Mouse (Mus musculus): ENCODE data around the gene Zfp1.
A peak's percentile ranks its signal among the peaks of the same experiment; 100 is the strongest.

The Zfp1 gene

DNA sequence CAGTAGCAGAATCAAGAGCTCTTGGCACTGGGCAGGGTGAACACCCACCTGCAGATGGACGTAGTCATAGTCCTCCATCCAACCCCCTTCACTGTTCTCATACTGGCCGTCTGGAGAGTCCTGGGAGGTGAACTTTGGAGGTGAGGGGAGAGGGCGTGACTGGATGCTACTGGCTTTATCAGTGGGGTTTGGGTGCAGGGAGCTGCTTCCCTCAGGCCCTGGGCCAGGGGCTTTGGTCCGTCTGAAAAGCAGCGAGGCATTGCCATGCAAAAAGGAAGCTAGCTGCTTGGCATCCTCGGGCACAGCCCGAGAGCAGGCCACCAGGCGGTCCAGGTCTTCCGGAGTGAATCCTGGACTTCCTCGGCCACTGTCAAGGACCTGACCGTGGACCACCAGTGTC, 70.1 kb downstream of the Zfp1 start:
- DNase-seq (ENCODE audit: low read depth, low spot score): no peak

DNA sequence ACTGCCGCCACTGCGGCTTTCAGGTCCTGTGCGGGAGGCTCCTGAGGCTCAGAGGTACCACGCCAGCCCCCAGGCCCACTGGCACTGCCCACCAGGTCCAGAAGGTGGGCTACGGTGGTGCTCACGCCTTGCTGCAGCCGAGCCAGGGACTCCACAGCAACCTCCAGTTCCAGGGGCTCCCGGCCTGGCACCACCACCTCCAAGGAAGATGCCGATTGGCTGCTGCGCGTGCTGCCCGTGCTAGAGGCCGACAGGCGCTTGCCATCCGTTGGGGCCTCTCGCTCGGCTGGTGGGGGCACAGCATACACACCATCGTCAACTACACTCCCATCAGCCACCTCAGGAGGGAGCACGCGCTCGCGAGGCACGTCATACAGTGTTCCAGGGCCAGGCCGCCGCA, 70.6 kb downstream of the Zfp1 start:
- DNase-seq (ENCODE audit: low read depth, low spot score): peak; percentile 44

DNA sequence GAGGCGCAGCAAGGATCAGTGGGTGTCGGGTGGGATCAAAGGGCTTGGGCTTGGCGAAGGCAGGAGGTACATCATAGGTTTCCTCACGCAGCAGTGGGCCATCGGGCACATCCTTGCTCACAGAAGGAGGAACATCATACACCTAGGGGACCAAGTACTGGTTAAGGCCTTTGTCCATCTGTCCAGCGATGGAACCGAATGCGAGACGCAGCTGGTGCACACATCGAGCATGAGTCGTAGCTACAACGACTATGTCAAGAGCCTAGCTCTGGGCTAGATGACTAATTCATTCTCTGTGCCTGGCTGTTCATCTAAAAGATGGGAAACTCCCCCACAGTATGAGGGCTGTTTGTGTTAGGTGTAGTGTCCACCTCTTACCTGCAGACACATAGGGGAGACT, 71.1 kb downstream of the Zfp1 start:
- no peak for DNase-seq (ENCODE audit: low read depth, low spot score)

DNA sequence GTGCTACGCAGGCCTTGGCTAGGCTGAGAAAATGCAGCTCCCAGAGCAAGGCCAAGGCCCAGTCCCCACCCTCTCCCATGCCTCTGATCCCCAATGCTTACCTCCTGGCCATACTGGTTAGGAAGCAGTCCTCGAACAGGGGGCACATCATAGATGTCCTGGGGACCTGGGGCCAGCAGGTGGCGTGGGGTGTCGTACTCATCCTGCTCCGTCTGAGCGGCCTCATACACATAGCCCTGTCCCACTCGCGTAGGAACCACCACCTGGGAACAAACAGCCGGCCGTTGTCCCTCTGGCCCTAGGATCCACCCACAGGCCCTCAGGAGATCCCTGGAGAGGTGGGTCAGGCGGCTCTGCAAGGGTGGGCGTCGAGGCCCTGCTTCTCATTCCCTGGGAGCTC, 72.3 kb downstream of the Zfp1 start:
- DNase-seq (ENCODE audit: low read depth, low spot score): peak; percentile 36

DNA sequence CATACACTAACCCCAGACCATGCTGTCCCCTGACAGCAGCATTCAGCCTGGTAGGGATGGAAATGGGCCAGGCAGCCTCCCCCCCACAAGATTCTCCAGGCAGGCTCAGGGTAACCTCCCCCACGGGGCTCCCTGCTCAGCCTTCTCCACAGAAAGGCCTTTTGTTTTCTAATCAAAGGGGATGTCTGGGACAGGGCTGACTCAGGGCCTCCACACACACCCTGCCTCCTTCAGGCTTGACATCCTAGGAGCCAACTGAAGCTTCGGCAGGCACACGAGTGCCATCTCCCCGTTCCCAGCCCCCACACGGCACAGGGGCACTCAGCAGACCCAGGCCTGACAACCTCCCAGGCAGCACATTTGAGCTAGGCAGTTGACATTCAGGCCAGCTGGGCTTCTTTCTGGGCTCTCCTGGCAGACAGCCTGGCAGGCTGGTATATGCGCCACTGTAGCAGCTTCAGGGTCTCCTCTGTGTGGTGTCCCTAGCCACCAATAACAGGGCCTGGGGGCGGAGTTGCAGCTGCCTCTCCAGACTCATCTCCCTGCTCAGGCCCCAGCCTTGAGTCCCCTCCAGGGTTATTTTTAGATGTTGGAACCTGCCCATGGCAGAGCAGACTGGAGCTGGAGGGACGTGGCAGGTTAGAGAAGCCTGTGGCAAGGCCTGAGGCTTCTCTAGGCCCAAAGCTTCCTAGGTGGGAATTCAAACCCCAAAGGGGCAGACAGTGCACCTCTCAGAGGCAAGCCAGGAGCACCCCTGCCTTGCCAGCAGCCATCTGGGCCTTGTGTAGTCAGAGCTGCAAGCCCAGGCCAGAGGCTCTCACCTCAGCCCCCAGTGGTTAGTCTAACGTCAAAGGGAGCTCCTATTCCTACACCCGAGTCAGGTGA, 73.6 kb downstream of the Zfp1 start:
- no peak for DNase-seq (ENCODE audit: low read depth, low spot score)

DNA sequence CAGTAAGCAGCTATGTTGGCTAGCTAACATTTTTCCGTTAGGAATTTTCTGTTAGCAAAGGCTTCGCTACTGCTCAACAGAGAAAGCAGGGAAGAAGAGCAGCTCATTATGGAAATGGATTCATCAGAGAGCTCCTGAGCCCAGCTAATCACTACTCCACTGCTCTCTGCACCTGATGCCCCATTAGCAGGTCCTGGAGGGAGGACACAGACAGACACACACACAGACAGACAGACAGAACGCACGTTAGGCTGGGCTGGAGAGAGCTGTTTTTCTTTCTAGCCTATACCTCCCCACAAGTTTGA, 74.2 kb downstream of the Zfp1 start:
- no peak for DNase-seq (ENCODE audit: low read depth, low spot score)

DNA sequence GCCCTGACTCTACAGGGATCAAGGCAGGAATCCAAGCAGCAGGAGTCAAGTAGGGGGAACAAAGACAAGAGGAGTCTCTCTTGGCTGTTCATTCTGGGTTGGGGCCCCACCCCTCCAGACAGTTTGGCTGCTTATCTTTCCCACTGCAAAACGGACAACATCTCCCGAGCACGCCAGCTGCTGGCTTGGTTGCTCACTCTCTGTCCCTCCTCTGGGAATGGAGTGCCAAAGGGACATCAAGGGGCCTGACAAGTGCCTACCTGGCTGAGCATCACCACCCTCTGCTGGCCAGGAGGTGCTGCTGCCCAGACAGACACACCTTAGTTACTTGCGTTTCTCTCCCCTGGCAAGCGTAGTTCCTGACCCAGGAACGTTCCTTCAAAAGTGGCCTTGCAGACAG, 74.7 kb downstream of the Zfp1 start:
- DNase-seq (ENCODE audit: low read depth, low spot score): peak; percentile 36

DNA sequence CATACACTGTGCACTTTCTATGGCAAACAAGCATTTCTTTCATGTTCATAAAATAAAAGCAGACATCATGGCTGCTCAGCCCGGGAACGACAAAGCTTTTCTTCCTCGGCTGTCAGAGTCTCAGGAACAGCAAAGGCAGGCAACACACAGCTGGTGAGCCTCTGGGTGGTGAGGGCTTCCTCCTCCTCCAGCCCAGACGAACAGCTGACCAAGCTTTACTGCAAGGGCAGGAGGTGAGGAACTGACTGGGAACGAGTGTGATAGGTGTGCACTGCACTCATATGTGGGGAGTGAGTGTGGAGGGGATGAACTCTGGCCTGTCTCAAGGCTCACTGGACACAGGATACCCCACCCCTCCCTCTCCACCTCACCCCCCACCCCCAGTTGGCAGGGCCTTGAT, 75.7 kb downstream of the Zfp1 start:
- no peak for DNase-seq (ENCODE audit: low read depth, low spot score)

DNA sequence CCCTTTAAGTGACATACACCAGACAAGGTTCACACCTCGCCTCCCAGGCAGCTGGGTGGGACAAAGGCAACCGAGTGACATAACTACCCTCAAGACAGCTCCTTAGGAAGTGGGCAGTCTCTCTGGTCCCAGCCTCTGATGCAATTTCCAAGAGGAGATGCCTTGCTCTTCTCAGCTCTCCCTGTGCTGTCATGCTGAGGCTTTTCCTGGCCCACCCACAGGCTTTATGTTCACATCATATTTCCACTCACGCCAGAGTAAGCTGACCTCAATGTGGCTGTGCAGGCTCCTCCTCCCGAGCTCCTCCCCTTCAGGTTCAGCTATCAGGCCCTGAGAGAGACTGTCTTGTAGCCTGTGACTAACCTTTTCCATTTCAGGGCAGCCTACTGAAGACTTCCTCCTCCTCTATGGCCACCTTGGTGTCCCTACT, 76.9 kb downstream of the Zfp1 start:
- no peak for DNase-seq (ENCODE audit: low read depth, low spot score)

Data from ZHBTc4 (cell line).